Mouse (Mus musculus) stomach, postnatal 0 days (tissue): ENCODE measurements at regions not wholly inside any gene's neighbourhood (a gene's known extent, or its start where the extent isn't known, plus 50 kb on each side); places are given as distances from the start of the nearest gene placed in this dataset.

Experiments used
- CTCF ChIP-seq: IDR thresholded peaks from 2 replicates; pipeline ENCODE4 v1.5.1; 2016; ENCODE audit warnings: antibody characterized with exemption, low read depth, mild to moderate bottlenecking, moderate library complexity
- EP300 ChIP-seq: optimal IDR thresholded peaks from 2 replicates; pipeline ENCODE3; 2016; ENCODE audit warnings: antibody characterized with exemption

DNA sequence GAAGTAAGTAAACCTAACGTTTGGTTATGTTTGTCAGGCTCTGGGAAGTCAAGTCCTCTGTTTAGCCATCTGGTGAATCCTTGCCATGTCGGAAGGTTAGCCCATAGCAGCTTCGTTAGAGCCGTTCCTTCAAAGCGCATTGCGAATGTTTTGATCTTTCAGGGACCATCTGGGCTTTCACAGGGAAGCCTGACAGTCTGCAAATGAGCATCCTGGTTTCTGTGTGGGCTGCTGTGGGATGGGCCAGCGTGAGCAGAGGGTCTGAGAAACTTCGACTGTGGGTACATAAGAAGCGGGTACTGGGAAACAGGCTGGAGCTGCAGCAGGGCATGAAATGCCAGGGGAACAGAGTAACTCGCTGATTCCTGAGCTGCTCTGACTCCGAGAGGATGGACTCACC, 274.7 kb upstream of the Nr2f2 start:
- no peak for TF ChIP-seq CTCF
- TF ChIP-seq EP300: no peak
